Mouse (Mus musculus) spleen, postnatal 10 days (tissue): Measurements from ENCODE around the gene Fbxo31.

Experiments
- DNase-seq, 2 experiments: peaks; one replicate each; pipeline ENCODE4 v3.0.0; 2021 to 2022; ENCODE audit warnings: low spot score in 2 of 2

Fbxo31 gene

GRCm38 (mm10) chr8:121589205-121589726, 10.7 kb upstream of the Fbxo31 start:
- DNase-seq, result peak in 1 of 2 experiments; percentile 55

GRCm38 (mm10) chr8:121588750-121589149, 10.1 kb upstream of the Fbxo31 start:
- peak in 1 of 2 experiments; percentile 55 for DNase-seq

GRCm38 (mm10) chr8:121585159-121585825, 6.7 kb upstream of the Fbxo31 start:
- DNase-seq, result peak; percentile 99 to 100

GRCm38 (mm10) chr8:121584730-121585129, 6.1 kb upstream of the Fbxo31 start:
- DNase-seq, result peak; percentile 43

DNA sequence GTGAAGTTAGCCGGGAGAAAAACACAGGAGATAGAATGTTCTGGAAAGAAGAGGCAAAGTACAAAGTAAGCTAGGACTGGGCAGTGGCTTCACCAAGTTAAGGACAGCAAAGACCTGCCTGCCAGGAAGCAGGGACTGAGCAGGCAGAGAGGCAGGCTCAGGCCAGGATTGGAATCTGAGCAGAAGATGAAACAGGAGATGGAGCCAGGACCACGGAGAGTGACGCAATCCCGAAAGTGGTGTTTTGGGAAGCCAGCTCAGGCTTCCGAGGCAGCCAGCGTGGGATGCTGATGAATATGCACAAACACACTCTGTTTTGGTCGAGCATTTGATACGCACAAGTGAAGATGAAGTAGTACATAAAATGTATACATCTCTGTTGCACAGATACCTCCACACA, 5.0 kb upstream of the Fbxo31 start:
- DNase-seq, result no peak

- DNase-seq, result no peak
Measured at GRCm38 (mm10) chr8:121580465-121580864, 1.9 kb upstream of the Fbxo31 start.

DNA sequence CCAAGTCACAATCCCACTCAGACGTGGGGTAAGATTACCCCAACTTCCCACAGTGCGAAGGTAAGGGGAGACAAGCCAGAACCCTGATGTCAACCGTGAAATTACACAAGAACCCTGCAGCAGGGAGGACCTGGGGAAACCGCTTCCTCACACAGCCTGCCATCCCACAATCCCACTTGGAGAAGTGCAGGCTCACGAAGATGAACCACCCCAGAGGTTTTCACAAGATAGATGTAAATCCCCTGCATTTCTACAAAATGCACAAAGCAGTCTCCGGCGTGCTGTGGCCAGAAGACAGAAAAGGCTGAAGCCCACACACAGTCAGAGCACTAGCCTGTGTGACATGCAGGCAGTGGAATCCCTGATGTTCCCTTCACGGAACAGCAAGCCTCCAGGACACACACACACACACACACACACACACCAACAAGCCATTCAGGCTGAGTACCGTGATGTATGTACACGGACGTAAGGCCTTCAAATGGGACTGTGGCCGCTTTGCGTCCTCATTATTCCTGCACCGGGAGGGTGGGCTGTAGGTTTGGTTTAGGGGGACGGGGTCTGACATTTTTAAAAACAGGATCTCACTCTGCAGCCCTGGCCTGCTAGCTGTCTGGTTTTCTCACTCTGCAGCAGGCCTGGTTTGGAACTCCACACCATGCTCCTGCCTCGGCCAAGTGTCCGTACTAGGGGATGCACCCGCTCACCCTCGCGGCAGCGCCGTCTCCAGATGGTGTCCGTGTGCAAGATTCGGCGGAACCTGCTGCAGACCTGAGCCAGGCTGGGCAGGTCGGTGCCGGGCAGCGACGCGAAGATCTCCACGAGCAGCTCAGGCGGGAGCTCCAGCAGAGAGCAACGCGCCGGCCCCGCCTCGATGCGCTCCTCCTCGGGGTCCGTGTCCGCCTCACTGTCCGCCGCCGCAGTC, 593 bp downstream of the Fbxo31 start:
- DNase-seq, result peak in 1 of 2 experiments; percentile 29

DNA sequence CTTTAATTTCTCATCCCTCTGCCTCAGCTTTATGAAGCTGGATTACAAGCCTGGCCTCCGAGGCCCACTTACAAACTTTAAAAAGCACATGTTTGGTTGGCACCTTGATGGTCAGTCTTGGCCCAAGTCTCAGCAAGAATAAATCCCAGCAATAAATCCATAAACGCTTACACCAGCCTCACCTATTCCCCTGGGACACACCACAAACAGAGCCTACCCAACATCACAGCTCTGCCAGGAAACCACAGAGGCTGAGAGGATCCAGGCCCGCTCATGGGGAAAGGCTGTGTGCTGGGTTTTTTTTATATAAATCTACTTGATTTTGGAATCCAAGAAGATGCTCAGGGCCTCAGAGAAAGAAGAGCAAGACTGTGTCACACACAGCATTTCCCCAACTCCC, 2.9 kb downstream of the Fbxo31 start:
- no peak for DNase-seq

DNA sequence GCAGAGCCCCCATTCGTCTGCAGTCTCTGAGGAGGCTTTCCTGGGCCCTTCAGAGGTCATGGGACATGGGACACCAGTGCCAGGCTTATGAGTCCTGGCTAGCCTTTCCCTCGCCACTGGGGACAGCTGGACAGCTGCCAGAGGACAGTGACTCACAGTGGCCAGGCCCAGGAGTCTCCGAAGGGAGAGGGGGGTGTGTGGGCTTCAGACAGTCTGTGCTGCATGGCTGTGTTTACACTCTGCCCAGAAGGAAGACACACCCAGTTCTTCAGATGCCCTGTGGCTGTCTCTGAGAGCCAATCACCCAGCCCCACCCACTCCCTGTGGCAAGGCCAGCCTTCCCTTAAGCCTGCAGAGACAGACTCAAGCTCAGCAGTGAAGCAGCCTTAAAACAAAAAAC, 5.3 kb downstream of the Fbxo31 start:
- DNase-seq, result peak in 1 of 2 experiments; percentile 55

- DNase-seq, result no peak
Measured at GRCm38 (mm10) chr8:121572121-121572520, 6.5 kb downstream of the Fbxo31 start.

- DNase-seq, result no peak
Measured at GRCm38 (mm10) chr8:121570801-121571200, 7.8 kb downstream of the Fbxo31 start.

- no peak for DNase-seq
Measured at GRCm38 (mm10) chr8:121570335-121570734, 8.3 kb downstream of the Fbxo31 start.

DNA sequence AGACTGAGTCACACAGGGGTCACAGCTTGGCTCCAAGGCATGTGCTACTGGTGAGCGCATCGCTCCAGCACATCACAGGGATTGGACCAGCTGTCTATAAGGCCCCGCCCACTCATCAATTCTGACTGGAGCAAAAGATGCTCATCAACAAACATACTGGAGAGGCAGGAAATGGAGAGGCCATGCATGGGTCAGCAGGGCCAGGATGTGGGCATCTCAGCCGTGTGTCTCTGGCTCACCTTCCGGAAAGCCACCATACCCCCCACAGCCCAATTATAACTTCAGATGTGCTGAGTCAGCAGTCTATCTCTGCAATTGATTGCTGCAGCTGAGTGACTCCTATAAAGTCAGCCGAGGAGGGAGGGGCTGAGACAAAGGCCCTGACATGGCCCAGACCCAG, 10.3 kb downstream of the Fbxo31 start:
- DNase-seq, result no peak

DNA sequence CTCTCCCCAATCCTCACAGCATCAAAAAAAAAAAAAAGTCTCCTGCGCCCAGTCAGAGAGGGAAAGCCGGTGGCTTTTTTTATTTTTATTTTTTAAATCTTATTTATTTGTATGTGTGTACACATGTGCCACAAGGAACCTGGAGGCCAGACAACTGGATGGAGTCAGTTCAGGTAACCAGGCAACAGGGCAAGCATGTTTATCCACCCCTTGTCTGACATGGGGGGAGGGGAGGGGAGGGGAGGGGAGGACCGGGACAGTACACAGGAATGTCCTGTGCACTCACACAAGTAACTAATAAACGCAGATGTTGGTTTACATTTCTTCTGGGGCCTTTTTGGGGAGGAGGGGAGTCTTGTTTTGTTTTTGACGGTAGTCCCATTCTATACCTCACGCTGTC, 14.9 kb downstream of the Fbxo31 start:
- DNase-seq, result no peak

DNA sequence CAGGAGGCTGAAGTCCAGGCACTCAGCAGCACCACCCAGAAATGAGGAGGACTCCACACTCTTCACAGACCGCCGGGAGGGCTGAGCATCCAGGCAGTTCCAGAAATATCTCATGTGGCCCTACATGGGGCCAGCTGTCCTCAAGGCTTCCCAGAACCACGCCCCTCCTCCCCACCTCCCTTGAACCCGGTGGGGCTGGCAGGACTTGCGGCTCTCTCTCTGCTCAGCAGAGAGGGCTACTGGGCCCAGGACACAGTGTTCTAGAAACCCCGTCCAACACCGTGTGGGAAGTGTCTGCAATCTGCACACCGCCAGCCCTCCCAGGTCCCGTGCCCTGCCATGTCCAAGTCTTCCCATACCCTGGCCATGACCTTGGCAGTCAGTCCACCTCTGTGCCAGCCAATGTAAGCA, 15.7 kb downstream of the Fbxo31 start:
- DNase-seq, result no peak

- DNase-seq, result no peak
Measured at GRCm38 (mm10) chr8:121561636-121562345, 16.8 kb downstream of the Fbxo31 start.

DNA sequence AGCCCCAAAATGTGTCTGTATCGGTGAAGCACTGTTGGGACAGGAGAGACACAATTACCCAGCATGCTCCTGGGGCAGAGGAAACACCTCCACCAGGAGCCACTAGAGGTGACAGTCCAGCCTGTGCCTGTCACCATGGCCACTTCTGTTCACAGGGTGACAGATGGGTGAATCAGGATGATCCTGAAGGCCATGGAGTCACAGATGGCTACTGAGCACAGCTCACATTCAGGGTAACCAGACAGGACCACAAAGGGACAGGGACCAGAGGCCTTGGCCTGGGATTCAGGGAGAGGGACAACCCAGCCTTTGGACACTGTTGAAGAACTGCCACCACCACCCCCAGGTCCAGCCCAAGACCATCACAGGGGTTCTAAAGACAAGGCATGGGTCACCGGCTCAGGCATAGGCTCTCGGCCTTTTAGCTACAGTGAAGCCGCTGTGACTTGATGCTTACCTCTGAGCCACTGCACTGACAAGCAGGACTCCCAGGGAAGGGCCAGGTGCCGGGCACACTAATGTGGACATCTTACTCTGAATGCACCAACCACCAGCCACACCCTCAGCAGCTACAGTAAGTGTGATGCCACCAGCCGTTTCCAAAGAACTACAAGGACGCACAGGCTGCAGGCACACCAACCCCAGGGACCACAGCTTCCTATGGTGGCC, 18.0 kb downstream of the Fbxo31 start:
- no peak for DNase-seq

- DNase-seq, result no peak
Measured at GRCm38 (mm10) chr8:121559801-121560200, 18.8 kb downstream of the Fbxo31 start.

GRCm38 (mm10) chr8:121558538-121558937, 20.1 kb downstream of the Fbxo31 start:
- no peak for DNase-seq

DNA sequence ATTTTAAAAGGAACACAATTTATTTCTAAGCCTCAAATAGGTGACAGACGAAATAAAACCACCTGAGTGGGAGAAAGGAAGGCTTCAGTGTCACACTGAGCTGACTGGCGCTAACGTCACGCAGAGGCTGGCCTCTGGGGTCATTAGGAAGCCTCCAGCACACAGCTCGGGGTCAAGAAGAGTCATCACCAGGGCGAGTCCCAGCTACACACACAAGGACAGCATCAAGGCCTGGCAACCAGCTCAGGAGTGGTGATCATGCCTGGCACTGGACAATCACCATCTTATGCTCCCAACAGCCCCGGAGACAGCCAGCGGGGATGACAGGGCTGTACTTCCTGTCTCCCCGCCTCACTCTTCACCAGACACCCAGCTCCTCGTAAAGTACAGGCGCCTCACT, 20.9 kb downstream of the Fbxo31 start:
- no peak for DNase-seq

DNA sequence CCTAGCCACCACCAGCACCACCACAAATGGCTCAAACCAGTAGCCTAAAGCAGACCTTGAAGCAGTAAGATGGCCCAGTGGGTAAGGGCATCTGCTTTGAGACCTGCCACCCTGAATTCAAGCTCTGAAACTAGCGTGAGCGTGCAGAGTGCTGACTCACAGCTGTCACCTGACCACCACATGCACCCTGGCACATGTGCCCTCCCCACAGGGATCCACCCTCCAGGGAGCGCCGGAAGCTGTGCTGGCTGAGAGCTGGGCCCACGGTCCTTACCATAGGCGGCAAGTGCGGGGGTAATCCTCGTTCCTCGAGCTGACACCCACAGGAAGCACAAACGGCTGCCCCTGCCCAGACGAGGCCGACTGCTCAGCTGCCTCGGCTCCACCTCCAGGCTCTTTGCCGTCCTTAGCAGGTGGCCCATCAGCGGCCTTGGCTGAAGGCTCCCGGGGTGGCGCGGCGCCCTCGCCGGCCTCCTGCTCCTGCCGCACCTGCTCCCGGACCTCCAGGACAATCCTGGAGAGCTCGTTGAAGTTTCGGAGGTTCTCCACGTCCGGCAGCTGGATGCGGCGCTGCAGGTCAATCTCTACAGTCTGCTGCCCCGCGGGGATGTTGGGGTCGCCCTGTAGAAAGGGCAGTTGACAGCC, 24.7 kb downstream of the Fbxo31 start:
- DNase-seq, result no peak
